16 mouse cellular contexts compared by ENCODE assay signal in the genomic region with DNA sequence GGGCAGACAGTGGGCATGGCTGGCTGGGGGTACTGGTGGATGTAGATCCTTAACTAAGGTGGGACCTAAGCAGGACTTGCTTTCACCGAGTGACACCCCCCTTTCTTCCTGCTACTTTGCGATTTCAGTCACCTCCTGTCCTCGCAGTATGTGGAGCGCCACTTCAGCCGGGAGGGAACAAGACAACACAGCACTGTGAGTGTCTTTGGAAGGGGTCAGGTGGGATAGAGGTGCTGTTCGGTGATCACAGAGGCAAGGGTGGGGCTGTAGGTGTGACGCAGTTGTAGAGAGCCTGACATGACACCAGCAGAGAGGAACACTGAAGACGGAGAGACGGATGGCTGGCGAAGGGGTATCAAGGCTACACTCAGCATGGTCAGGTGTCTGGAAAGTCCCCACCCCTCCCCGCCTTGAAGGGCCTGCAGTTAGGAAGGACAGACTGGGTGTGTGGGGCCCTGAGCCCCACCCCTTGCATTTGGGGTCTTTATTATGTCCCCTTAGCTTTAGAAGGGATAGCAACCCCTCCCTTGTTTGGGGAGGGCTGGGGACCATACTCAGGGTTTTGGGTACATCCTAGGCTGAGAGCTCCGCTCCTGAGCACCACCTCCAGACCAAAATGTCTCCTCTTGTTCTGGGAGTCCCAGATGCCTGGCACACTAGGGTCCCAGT. TPM values are rescaled to one million over a fixed set of nuclear protein-coding genes. Genes with fewer than 3 reads are reported as not detected.
DNase-seq lines count a peak whose midpoint lies in the region; ATAC-seq and TF ChIP-seq lines count a peak whose summit lies in the region.
"Had no signal": no experiment of that assay in that cellular context is flagged by ENCODE, and none has a peak within 500 bp of the region (broad histone marks: within the 10 kb centered on the region; RNA-seq: fewer than 3 reads in every experiment).

No protein-coding gene starts in this region.

- 87% methylated on average over 12 of the region's 12 CpGs for WGBS in hindbrain, embryonic 10.5 days
- 86% methylated on average over 12 of the region's 12 CpGs for WGBS in hindbrain, embryonic 14.5 days
- 51% methylated on average over 12 of the region's 12 CpGs for WGBS in cerebellum, adult 2 months
- 84% methylated on average over 12 of the region's 12 CpGs for WGBS in embryonic facial prominence, embryonic 13.5 days

- peaks cover 35% of the 10 kb centered on the region for H3K27me3 ChIP-seq in hindbrain, embryonic 10.5 days (ENCODE audit: insufficient read depth, poor library complexity, severe bottlenecking)
- H3K27me3 ChIP-seq in hindbrain, embryonic 14.5 days (ENCODE audit: control insufficient read depth, insufficient read depth, low read length) = no peaks in the 10 kb centered on the region
- H3K27me3 ChIP-seq in cerebellum, adult 2 months (ENCODE audit: control insufficient read depth, insufficient read depth, low read length) = no peaks in the 10 kb centered on the region
- peaks cover 4% of the 10 kb centered on the region; the same call in 1 of the 2 replicates for H3K27me3 ChIP-seq in embryonic facial prominence, embryonic 13.5 days
- H3K27me3 ChIP-seq: forebrain, embryonic 15.5 days had no signal

- DNase-seq in cerebellum, adult 18-20 months = peak; percentile 21 to 44
- no peak for DNase-seq in cerebellum, postnatal 4 days (ENCODE audit: low spot score in 2 of 2)
- no peak for DNase-seq in hindbrain, embryonic 10.5 days (ENCODE audit: low spot score)
- no peak for DNase-seq in hindbrain, embryonic 14.5 days (ENCODE audit: low spot score)
- DNase-seq in cerebellum, adult 2 months = peak in 1 of 2 experiments; percentile 53
- no peak for DNase-seq in liver
- no peak for DNase-seq in thymus, postnatal 0 days (ENCODE audit: low spot score)
- DNase-seq: adrenal gland, adult 8-10 months; gastrocnemius, postnatal 10 days; layer of hippocampus, adult 9-11 months; thymus, postnatal 14 days had no signal

- H3K4me1 ChIP-seq in hindbrain, embryonic 10.5 days (replicated peaks) = peaks cover 87% of the 10 kb centered on the region
- H3K4me1 ChIP-seq in hindbrain, embryonic 14.5 days (replicated peaks; ENCODE audit: control insufficient read depth, insufficient read depth, low read length) = peaks cover 30% of the 10 kb centered on the region
- peaks cover 85% of the 10 kb centered on the region for H3K4me1 ChIP-seq in cerebellum, adult 2 months (ENCODE audit: control insufficient read depth, insufficient read depth, low read length)
- peaks cover 29% of the 10 kb centered on the region for H3K4me1 ChIP-seq in embryonic facial prominence, embryonic 13.5 days

- H3K4me2 ChIP-seq in hindbrain, embryonic 14.5 days (replicated peaks) = no peak overlapping the region
- H3K4me2 ChIP-seq in embryonic facial prominence, embryonic 13.5 days = no peak overlapping the region
- H3K4me2 ChIP-seq: forebrain, embryonic 15.5 days; lung, embryonic 15.5 days; midbrain, embryonic 12.5 days; neural tube, embryonic 12.5 days had no signal

- peak overlapping the region; percentile 74 for H3K27ac ChIP-seq in hindbrain, embryonic 10.5 days
- H3K27ac ChIP-seq in hindbrain, embryonic 14.5 days = no peak overlapping the region
- H3K27ac ChIP-seq in cerebellum, adult 2 months (ENCODE audit: insufficient read depth, low read length) = peak overlapping the region; percentile 31
- 0 out of 2 replicates have a peak overlapping the region, but pooled peaks have one; percentile 16 for H3K27ac ChIP-seq in embryonic facial prominence, embryonic 13.5 days
- H3K27ac ChIP-seq: forebrain, embryonic 15.5 days; lung, embryonic 15.5 days; neural tube, embryonic 12.5 days had no signal

- no peak overlapping the region for H3K4me3 ChIP-seq in hindbrain, embryonic 10.5 days
- H3K4me3 ChIP-seq in hindbrain, embryonic 14.5 days (replicated peaks; ENCODE audit: low read length) = no peak overlapping the region
- no peak overlapping the region for H3K4me3 ChIP-seq in cerebellum, adult 2 months (replicated peaks; ENCODE audit: insufficient read depth, low read depth, low read length)
- H3K4me3 ChIP-seq in embryonic facial prominence, embryonic 13.5 days = no peak overlapping the region
- H3K4me3 ChIP-seq: forebrain, embryonic 15.5 days; lung, embryonic 15.5 days; midbrain, embryonic 12.5 days; neural tube, embryonic 12.5 days had no signal

- H3K9me3 ChIP-seq in hindbrain, embryonic 10.5 days = no peaks in the 10 kb centered on the region
- no peaks in the 10 kb centered on the region for H3K9me3 ChIP-seq in hindbrain, embryonic 14.5 days (ENCODE audit: control insufficient read depth, low read length)
- H3K9me3 ChIP-seq in embryonic facial prominence, embryonic 13.5 days = no peaks in the 10 kb centered on the region
- H3K9me3 ChIP-seq: forebrain, embryonic 15.5 days; lung, embryonic 15.5 days; midbrain, embryonic 12.5 days; neural tube, embryonic 12.5 days had no signal

- no peak for ATAC-seq in hindbrain, embryonic 14.5 days (ENCODE audit: low FRiP score)
- no peak for ATAC-seq in embryonic facial prominence, embryonic 13.5 days (ENCODE audit: insufficient number of reproducible peaks, insufficient read depth, low FRiP score, low TSS enrichment, low read depth)
- ATAC-seq: forebrain, embryonic 15.5 days had no signal

- H3K36me3 ChIP-seq in hindbrain, embryonic 10.5 days = no peaks in the 10 kb centered on the region
- H3K36me3 ChIP-seq in hindbrain, embryonic 14.5 days (replicated peaks; ENCODE audit: control insufficient read depth, insufficient read depth) = no peaks in the 10 kb centered on the region
- no peaks in the 10 kb centered on the region for H3K36me3 ChIP-seq in embryonic facial prominence, embryonic 13.5 days
- H3K36me3 ChIP-seq: forebrain, embryonic 15.5 days; lung, embryonic 15.5 days; midbrain, embryonic 12.5 days; neural tube, embryonic 12.5 days had no signal

- TF ChIP-seq CTCF in cerebellum, adult 2 months (IDR thresholded peaks at IDR 0.05; ENCODE audit: borderline replicate concordance, insufficient read depth, low read depth, low read length) = no peak

- no peak for TF ChIP-seq POLR2A in cerebellum, adult 2 months (IDR thresholded peaks at IDR 0.05; ENCODE audit: borderline replicate concordance, insufficient read depth, low read length)

- H3K9ac ChIP-seq in hindbrain, embryonic 14.5 days = no peak overlapping the region
- H3K9ac ChIP-seq in embryonic facial prominence, embryonic 13.5 days = peak overlapping the region; percentile 36; the same call in 1 of the 2 replicates
- H3K9ac ChIP-seq: forebrain, embryonic 15.5 days; lung, embryonic 15.5 days; midbrain, embryonic 12.5 days; neural tube, embryonic 12.5 days had no signal

RNA-seq across cellular contexts. Expression of a gene that starts 8.9 kb away (rescaled TPM):
- 14.6 and 22.6 TPM in 2 replicates for polyA plus RNA-seq in hindbrain, embryonic 10.5 days (2016; fragmentation: Nextera tagmentation; extraction: Ambion mirVana)
- 19.2 and 24.1 TPM in 2 replicates for polyA plus RNA-seq in hindbrain, embryonic 14.5 days (2014; fragmentation: Nextera tagmentation; extraction: Ambion mirVana)
- polyA plus RNA-seq in cerebellum, adult 2 months (2012; rRNA removed) = 207 and 239 TPM in 2 replicates
- polyA plus RNA-seq in embryonic facial prominence, embryonic 13.5 days (2015; fragmentation: Nextera tagmentation; extraction: Ambion mirVana) = 13.8 and 14.4 TPM in 2 replicates
- 1.4 and 1.7 TPM in 2 replicates for polyA plus RNA-seq in thymus, postnatal 0 days (2015; fragmentation: Nextera tagmentation; extraction: Ambion mirVana)

RNA-seq across cellular contexts. Expression of a gene that starts 49.4 kb away (rescaled TPM):
- polyA plus RNA-seq in hindbrain, embryonic 10.5 days (2016; fragmentation: Nextera tagmentation; extraction: Ambion mirVana) = 71.1 and 81.3 TPM in 2 replicates
- polyA plus RNA-seq in hindbrain, embryonic 14.5 days (2014; fragmentation: Nextera tagmentation; extraction: Ambion mirVana) = 31.2 and 34.3 TPM in 2 replicates
- 6.4 and 7.9 TPM in 2 replicates for polyA plus RNA-seq in cerebellum, adult 2 months (2012; rRNA removed)
- polyA plus RNA-seq in embryonic facial prominence, embryonic 13.5 days (2015; fragmentation: Nextera tagmentation; extraction: Ambion mirVana) = 75.7 and 81.9 TPM in 2 replicates
- polyA plus RNA-seq in thymus, postnatal 0 days (2015; fragmentation: Nextera tagmentation; extraction: Ambion mirVana) = 4.8 TPM in 2 replicates

Comparison
In these comparisons a context has a peak if more than half of its experiments do, and no peak if none do; other contexts are left out.
1. DNase-seq: peak in cerebellum, adult 18-20 months (2 of 2); none in cerebellum, postnatal 4 days (0 of 2), hindbrain, embryonic 10.5 days (single experiment), hindbrain, embryonic 14.5 days (single experiment), liver (single experiment) and thymus, postnatal 0 days (single experiment).